Mouse (Mus musculus) small intestine, adult 2 months (tissue): ENCODE measurements around the gene Prdm16.

Experiments used
- CTCF ChIP-seq: fragments of 200-500 bp; IDR thresholded peaks from 2 replicates; pipeline ENCODE4 v1.5.1; 2012; ENCODE audit warnings: low read depth, mild to moderate bottlenecking, control low read depth, inconsistent platforms, low read length, moderate library complexity, mixed read lengths; ENCODE audit not compliant: insufficient replicate concordance, insufficient read length; ENCODE audit errors: extremely low read depth
- POLR2A ChIP-seq: fragments of 200-500 bp; IDR thresholded peaks from 2 replicates; pipeline ENCODE4 v1.6.1; 2012; ENCODE audit warnings: low read depth, mild to moderate bottlenecking, control low read depth, inconsistent platforms, low read length, moderate library complexity

DNA sequence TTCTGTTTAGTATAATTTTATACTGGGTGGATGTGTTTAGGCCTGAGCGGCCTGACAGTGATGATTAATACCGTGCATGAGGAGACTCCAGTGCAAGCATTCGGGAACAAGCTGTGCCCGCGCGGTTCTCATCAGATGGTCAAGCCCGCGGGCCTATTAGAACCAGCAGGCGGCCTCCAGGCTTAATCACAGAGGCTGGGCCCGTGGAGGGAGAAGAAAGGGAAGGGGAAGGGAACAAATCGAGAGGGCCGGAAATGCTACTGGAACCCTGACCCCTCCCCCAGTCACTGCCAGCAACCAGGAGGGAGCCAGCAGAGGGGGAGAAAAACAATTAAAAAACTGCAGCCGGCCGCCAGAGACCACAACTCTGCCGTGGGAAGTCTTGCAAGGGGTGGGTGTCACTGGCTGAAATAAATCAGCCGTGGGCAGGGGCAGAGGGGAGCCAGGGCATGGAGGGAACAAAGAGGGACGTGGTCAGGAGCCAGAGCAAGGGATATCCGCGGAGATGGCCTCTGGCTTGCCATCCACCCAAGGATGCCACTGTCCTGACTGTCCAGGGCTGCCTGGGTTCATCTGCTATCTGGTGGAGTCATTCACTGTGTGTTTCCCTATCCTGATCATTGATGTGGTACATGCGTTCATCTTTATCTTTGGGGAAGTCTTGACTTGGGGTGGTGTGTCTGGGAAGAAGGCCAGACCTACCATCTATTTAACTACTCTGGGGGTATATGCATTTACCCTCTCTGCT lies 246.2 kb downstream of the Prdm16 start:
- TF ChIP-seq CTCF = no peak
- no peak for TF ChIP-seq POLR2A
